Mouse (Mus musculus) liver, embryonic 13.5 days (tissue): Measurements from ENCODE around the gene Junb. TPM values are rescaled to one million over a fixed set of nuclear protein-coding genes. Genes with fewer than 3 reads are reported as not detected.

Experiments used
- ATAC-seq: fragments of 200-750 bp; cut with Nextera tagmentation; 2 replicates; pipeline ENCODE4 v1.8.0; 2017; ENCODE audit warnings: low read depth, mild to moderate bottlenecking, moderate number of reproducible peaks, moderate library complexity
- DNase-seq: peaks from one replicate; pipeline ENCODE4 v3.0.0; 2022
- H3K27ac ChIP-seq: fragments of 300-500 bp; sonication (generic); 2 replicates; pipeline ENCODE4 v1.5.1; 2015; ENCODE audit warnings: moderate library complexity, mild to moderate bottlenecking, inconsistent platforms
- H3K27me3 ChIP-seq: fragments of 300-500 bp; sonication (generic); 2 replicates; pipeline ENCODE4 v1.6.1; 2015; ENCODE audit warnings: mild to moderate bottlenecking, inconsistent platforms
- H3K36me3 ChIP-seq: fragments of 300-500 bp; sonication (generic); 2 replicates; pipeline ENCODE4 v1.6.1; 2015; ENCODE audit warnings: mild to moderate bottlenecking, inconsistent platforms
- H3K4me1 ChIP-seq: fragments of 300-500 bp; sonication (generic); replicated peaks from 2 replicates; pipeline ENCODE4 v1.6.1; 2015; ENCODE audit warnings: inconsistent platforms
- H3K4me2 ChIP-seq: fragments of 300-500 bp; sonication (generic); 2 replicates; pipeline ENCODE4 v1.6.1; 2015; ENCODE audit warnings: inconsistent platforms, mild to moderate bottlenecking, moderate library complexity
- H3K4me3 ChIP-seq: fragments of 300-500 bp; sonication (generic); replicated peaks from 2 replicates; pipeline ENCODE4 v1.5.1; 2015; ENCODE audit warnings: mild to moderate bottlenecking, inconsistent platforms
- H3K9ac ChIP-seq: fragments of 300-500 bp; sonication (generic); 2 replicates; pipeline ENCODE4 v1.6.1; 2015; ENCODE audit warnings: mild to moderate bottlenecking, inconsistent platforms
- H3K9me3 ChIP-seq: fragments of 300-500 bp; sonication (generic); replicated peaks from 2 replicates; pipeline ENCODE4 v1.6.1; 2016; ENCODE audit warnings: inconsistent platforms
- WGBS: fragments of 180-500 bp; shearing (Covaris S2); methylation state at CpG from one replicate; pipeline ENCODE4 v1.1.7; 2015; ENCODE audit not compliant: insufficient replicate concordance; 5-methylcytosine and 5-hydroxymethylcytosine counted together
- microRNA-seq: library from miRNA; unstranded; fragments of <30 nt; microRNA quantifications from one replicate; pipeline ENCODE4, GENCODE M21; 2016
- polyA plus RNA-seq: library from polyadenylated mRNA; unstranded; fragments of >200 nt; fragmentation: Nextera tagmentation; extraction: Ambion mirVana; gene quantifications from 2 replicates; pipeline ENCODE4 v1.2.1, GENCODE M21; 2015

Gene Junb
- polyA plus RNA-seq, 1 experiment from 2014 or later, result 15.3 TPM

GRCm38 (mm10) chr8:84936041-84936961, 42.2 kb downstream of the Junb start:
- H3K4me2 ChIP-seq, result peak overlapping the region; percentile 72
- peak overlapping the region; percentile 53 for H3K4me3 ChIP-seq
- ATAC-seq, result no peak
- H3K4me1 ChIP-seq, result peaks cover 36% of the 10 kb centered on the region
- no peak overlapping the region for H3K27ac ChIP-seq
- H3K27me3 ChIP-seq, result peaks cover 98% of the 10 kb centered on the region
- H3K36me3 ChIP-seq, result no peaks in the 10 kb centered on the region
- H3K9me3 ChIP-seq, result no peaks in the 10 kb centered on the region
- 19% methylated on average over 23 of the region's 23 CpGs for WGBS
- DNase-seq, result no peak
- H3K9ac ChIP-seq, result peak overlapping the region; percentile 47

- no peak for ATAC-seq
- no peak overlapping the region for H3K9ac ChIP-seq
- H3K9me3 ChIP-seq, result no peaks in the 10 kb centered on the region
- H3K27ac ChIP-seq, result no peak overlapping the region
- no peak overlapping the region for H3K4me3 ChIP-seq
- H3K27me3 ChIP-seq, result peaks cover 98% of the 10 kb centered on the region
- peaks cover 36% of the 10 kb centered on the region for H3K4me1 ChIP-seq
- DNase-seq, result no peak
- no peaks in the 10 kb centered on the region for H3K36me3 ChIP-seq
- no peak overlapping the region for H3K4me2 ChIP-seq
- 4% methylated on average over 14 of the region's 14 CpGs for WGBS
Measured at GRCm38 (mm10) chr8:84935489-84935888, 43.0 kb downstream of the Junb start.

- Histone ChIP-seq H3K4me1 (peaks cover 36% of the 10 kb centered on the region), H3K9ac (no peak overlapping the region), H3K27ac (no peak overlapping the region), H3K27me3 (peaks cover 99% of the 10 kb centered on the region), H3K9me3 (no peaks in the 10 kb centered on the region), H3K4me3 (no peak overlapping the region), H3K36me3 (no peaks in the 10 kb centered on the region), H3K4me2 (no peak overlapping the region)
- ATAC-seq (no peak), DNase-seq (no peak)
- WGBS, result 5% methylated on average over 15 of the region's 15 CpGs
Measured at GRCm38 (mm10) chr8:84934860-84935259, 43.7 kb downstream of the Junb start.

- WGBS, result 68% methylated on average over 16 of the region's 16 CpGs
- Histone ChIP-seq H3K27me3 (peaks cover 99% of the 10 kb centered on the region), H3K27ac (no peak overlapping the region), H3K4me1 (peaks cover 37% of the 10 kb centered on the region), H3K9me3 (no peaks in the 10 kb centered on the region), H3K36me3 (no peaks in the 10 kb centered on the region), H3K4me3 (no peak overlapping the region), H3K4me2 (no peak overlapping the region), H3K9ac (no peak overlapping the region)
- ATAC-seq, result no peak
- no peak for DNase-seq
Measured at GRCm38 (mm10) chr8:84933767-84934559, 44.6 kb downstream of the Junb start.

- 77% methylated on average over 13 of the region's 13 CpGs for WGBS
- Histone ChIP-seq H3K9ac (no peak overlapping the region), H3K4me1 (peaks cover 21% of the 10 kb centered on the region), H3K4me3 (no peak overlapping the region), H3K4me2 (no peak overlapping the region), H3K9me3 (no peaks in the 10 kb centered on the region), H3K27ac (no peak overlapping the region), H3K27me3 (peaks cover 78% of the 10 kb centered on the region), H3K36me3 (no peaks in the 10 kb centered on the region)
- ATAC-seq (no peak), DNase-seq (no peak)
Measured at GRCm38 (mm10) chr8:84930582-84930981, 47.9 kb downstream of the Junb start.

- peaks cover 8% of the 10 kb centered on the region for H3K4me1 ChIP-seq
- 0 out of 2 replicates have a peak overlapping the region, but pooled peaks have one; percentile 8 for H3K4me3 ChIP-seq
- ATAC-seq (peak; percentile 67), DNase-seq (no peak)
- H3K9ac ChIP-seq, result no peak overlapping the region
- H3K4me2 ChIP-seq, result peak overlapping the region; percentile 47
- WGBS, result 7% methylated on average over 47 of the region's 52 CpGs
- no peaks in the 10 kb centered on the region for H3K9me3 ChIP-seq
- H3K36me3 ChIP-seq, result no peaks in the 10 kb centered on the region
- peaks cover 74% of the 10 kb centered on the region for H3K27me3 ChIP-seq
- no peak overlapping the region for H3K27ac ChIP-seq
Measured at GRCm38 (mm10) chr8:84928456-84929306, 49.8 kb downstream of the Junb start.

- Histone ChIP-seq H3K4me1 (peaks cover 8% of the 10 kb centered on the region), H3K27ac (no peak overlapping the region), H3K4me3 (no peak overlapping the region), H3K9me3 (no peaks in the 10 kb centered on the region), H3K9ac (no peak overlapping the region), H3K4me2 (no peak overlapping the region), H3K36me3 (no peaks in the 10 kb centered on the region), H3K27me3 (peaks cover 70% of the 10 kb centered on the region)
- WGBS, result 56% methylated on average over 1 of the region's 1 CpGs
- no peak for ATAC-seq
- no peak for DNase-seq
Measured at GRCm38 (mm10) chr8:84927513-84927912, 51.0 kb downstream of the Junb start.

GRCm38 (mm10) chr8:84925557-84925956, 53.0 kb downstream of the Junb start:
- no peak for ATAC-seq
- Histone ChIP-seq H3K4me1 (peaks cover 14% of the 10 kb centered on the region), H3K4me3 (no peak overlapping the region), H3K9ac (no peak overlapping the region), H3K4me2 (no peak overlapping the region), H3K27ac (no peak overlapping the region), H3K27me3 (peaks cover 54% of the 10 kb centered on the region), H3K9me3 (no peaks in the 10 kb centered on the region), H3K36me3 (no peaks in the 10 kb centered on the region)
- 48% methylated on average over 7 of the region's 7 CpGs for WGBS
- DNase-seq, result no peak

Small RNAs within 50 kb of the gene (microRNA-seq; reads per million reads assigned to microRNA genes)
- gene Gm24197, result not detected

Other genes with a start within 250 kb of the Junb start
- gene Nfix, start 178.4 kb downstream of the Junb start, polyA plus RNA-seq, result 2.3 and 3.4 TPM in 2 replicates
- 3.3 and 3.7 TPM in 2 replicates for gene Dand5, start 155.9 kb downstream of the Junb start, polyA plus RNA-seq
- gene Gadd45gip1, start 147.2 kb downstream of the Junb start, polyA plus RNA-seq, result 60.6 and 63.2 TPM in 2 replicates
- gene Rad23a, start 138.1 kb downstream of the Junb start, polyA plus RNA-seq, result 269 and 278 TPM in 2 replicates
- 511 and 613 TPM in 2 replicates for gene Calr, start 131.8 kb downstream of the Junb start, polyA plus RNA-seq
- gene Farsa, start 121.7 kb downstream of the Junb start, polyA plus RNA-seq, result 82.3 and 83.1 TPM in 2 replicates
- gene Syce2, start 106.6 kb downstream of the Junb start, polyA plus RNA-seq, result 84.1 and 90.4 TPM in 2 replicates
- 44.7 and 48.6 TPM in 2 replicates for gene Gcdh, start 84.8 kb downstream of the Junb start, polyA plus RNA-seq
- 469 and 494 TPM in 2 replicates for gene Klf1, start 76.8 kb downstream of the Junb start, polyA plus RNA-seq
- 9.3 and 10.4 TPM in 2 replicates for gene Dnase2a, start 70.2 kb downstream of the Junb start, polyA plus RNA-seq
- gene Mast1, start 41.4 kb downstream of the Junb start, polyA plus RNA-seq, result 0.12 and 0.13 TPM in 2 replicates
- gene Rtbdn, start 31.7 kb downstream of the Junb start, polyA plus RNA-seq, result 0.33 and 0.56 TPM in 2 replicates
- gene Gm49661, start 9.3 kb downstream of the Junb start, polyA plus RNA-seq, result not detected in 2 replicates
- gene Prdx2, start 9.1 kb downstream of the Junb start, polyA plus RNA-seq, result 1,982 and 2,114 TPM in 2 replicates
- 130 TPM in 2 replicates for gene Rnaseh2a, start 9.0 kb downstream of the Junb start, polyA plus RNA-seq
- 7.2 and 7.4 TPM in 2 replicates for gene Hook2, start 11.9 kb upstream of the Junb start, polyA plus RNA-seq
- not detected in 2 replicates for gene Best2, start 35.8 kb upstream of the Junb start, polyA plus RNA-seq
- gene Asna1, start 46.6 kb upstream of the Junb start, polyA plus RNA-seq, result 80.1 and 81.5 TPM in 2 replicates
- gene Trir, start 48.1 kb upstream of the Junb start, polyA plus RNA-seq, result 83.1 and 91.4 TPM in 2 replicates
- 24.0 and 28.2 TPM in 2 replicates for gene Tnpo2, start 58.2 kb upstream of the Junb start, polyA plus RNA-seq
- gene Fbxw9, start 81.3 kb upstream of the Junb start, polyA plus RNA-seq, result 8.7 and 9.0 TPM in 2 replicates
- not detected in 2 replicates for gene Gm5741, start 89.3 kb upstream of the Junb start, polyA plus RNA-seq
- 41.2 and 42.9 TPM in 2 replicates for gene Dhps, start 93.0 kb upstream of the Junb start, polyA plus RNA-seq
- 69.1 and 70.5 TPM in 2 replicates for gene Wdr83os, start 102.0 kb upstream of the Junb start, polyA plus RNA-seq
- gene Wdr83, start 102.6 kb upstream of the Junb start, polyA plus RNA-seq, result 26.5 and 28.1 TPM in 2 replicates
- gene Man2b1, start 104.6 kb upstream of the Junb start, polyA plus RNA-seq, result 20.0 and 24.1 TPM in 2 replicates
- 0.66 and 0.83 TPM in 2 replicates for gene Zfp791, start 144.4 kb upstream of the Junb start, polyA plus RNA-seq
- not detected in 2 replicates for gene Cks1brt, start 173.2 kb upstream of the Junb start, polyA plus RNA-seq
- not detected in 2 replicates for gene Olfr371, start 247.3 kb upstream of the Junb start, polyA plus RNA-seq